Mouse (Mus musculus): ENCODE results near the gene Nipa2.
"Not testable (repeated sequence)": the region's sequence is repeated elsewhere in the genome, so short reads cannot be mapped to it uniquely, and the experiment has no call there.

Nipa2 gene

DNA sequence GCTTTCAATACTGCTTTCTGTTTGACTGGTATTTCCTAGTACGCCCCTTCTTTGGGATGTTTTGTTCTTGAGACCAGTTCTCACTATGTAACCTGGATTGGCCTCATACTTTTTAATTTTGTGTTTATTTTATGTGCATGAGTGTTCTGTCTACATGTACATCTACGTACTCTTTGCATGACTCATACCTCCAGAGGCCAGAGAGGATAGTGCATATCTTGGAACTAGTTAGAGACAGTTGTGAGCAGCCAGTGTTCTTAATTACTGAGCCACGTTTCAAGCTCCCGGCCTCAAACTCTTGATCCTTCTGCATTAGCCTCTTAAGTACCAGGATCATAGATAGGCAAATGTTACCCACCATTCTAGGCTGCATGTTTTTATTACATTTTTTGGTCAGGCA is 23.9 kb downstream of the Nipa2 start:
- DNase-seq (ENCODE audit: low spot score in 2 of 2) = no peak

DNA sequence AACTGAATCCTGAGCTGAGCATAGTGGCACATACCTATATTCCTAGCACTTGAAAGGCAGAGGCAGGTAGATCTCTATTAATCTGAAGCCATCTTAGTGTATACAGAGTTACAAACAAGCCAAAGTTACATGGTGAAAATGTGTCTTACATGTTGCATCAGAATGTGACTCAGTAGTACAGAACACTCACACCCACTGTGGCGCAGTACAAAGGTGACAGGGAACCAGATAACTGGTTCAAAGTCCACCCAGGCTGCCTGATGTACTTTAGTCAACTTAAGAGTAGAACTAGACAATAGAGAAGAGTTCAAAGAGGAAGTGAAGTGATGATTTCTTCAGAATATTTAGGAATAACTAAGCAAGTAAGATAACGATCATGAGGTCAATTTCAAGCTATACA is 27.3 kb downstream of the Nipa2 start:
- no peak for DNase-seq (ENCODE audit: low spot score in 2 of 2)

DNA sequence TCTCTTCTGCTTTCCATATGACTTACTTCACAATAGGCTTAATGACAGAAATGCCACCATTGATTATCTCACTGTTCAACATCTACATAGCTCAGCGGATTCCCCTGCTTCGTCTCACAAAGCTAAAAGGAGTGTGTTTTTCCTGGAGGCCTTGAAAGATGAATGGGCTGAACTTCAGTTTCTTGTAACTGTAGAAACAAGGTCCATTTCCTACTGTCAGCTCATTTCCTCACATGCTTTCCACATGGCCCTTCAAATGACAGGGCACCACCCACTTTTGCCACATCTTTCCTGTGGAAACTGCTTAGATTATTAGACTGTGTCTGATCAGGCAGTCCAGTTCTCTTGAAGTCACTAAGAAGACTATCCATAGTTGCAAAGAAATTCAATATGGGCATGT is 33.6 kb downstream of the Nipa2 start:
- DNase-seq (ENCODE audit: low spot score in 2 of 2) = no peak

DNA sequence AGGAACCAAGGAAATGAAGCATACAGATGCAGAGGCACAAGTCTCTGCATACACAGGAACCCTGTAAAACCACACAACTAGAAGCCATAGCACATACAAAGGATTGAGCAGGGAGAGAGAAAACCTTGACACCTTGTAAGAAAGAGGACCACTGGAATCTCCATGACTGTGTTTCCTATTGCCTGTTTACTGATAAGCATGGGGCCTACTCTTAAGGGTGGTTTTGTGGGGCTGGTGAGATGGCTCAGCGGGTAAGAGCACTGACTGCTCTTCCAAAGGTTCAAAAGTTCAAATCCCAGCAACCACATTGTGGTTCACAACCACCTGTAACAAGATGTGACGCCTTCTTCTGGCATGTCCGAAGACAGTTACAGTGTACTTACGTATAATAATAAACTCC is 35.0 kb downstream of the Nipa2 start:
- no peak for DNase-seq (ENCODE audit: low spot score in 2 of 2)

DNA sequence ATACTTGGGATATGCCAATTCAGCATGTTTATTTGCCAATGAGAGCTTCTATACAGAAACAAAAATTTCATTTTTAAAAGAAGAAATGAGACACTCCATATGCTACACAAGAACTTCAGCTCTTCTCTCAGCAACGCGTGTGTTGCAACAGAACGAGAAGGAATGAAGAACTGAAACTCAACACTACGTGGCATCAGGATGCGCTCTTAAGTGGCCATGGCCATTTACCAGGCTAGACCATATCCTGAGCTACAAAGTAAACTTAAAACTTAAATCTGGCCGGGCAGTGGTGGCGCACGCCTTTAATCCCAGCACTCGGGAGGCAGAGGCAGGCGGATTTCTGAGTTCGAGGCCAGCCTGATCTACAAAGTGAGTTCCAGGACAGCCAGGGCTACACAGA is 43.9 kb downstream of the Nipa2 start:
- not testable (repeated sequence) for DNase-seq (ENCODE audit: low spot score in 2 of 2)

DNA sequence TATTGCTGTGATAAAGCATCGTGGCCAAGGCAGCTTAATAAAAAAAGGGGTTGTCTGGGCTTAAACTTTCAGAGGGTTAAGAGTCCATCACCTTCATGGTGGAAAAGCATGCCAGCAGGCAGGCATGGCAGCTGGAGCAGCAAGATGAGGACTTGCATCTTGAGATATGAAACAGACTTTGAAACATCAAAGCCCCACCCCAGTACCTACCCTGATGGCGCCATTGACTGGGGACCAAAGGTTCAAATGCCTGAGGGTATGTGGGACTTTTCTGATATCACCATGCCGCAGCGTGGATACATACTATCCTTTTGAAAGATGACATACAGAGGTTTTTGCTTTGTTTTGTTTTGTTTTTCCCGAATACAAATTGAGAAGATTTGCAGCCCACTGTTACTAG is 50.2 kb downstream of the Nipa2 start:
- DNase-seq (ENCODE audit: low spot score in 2 of 2) = no peak

DNA sequence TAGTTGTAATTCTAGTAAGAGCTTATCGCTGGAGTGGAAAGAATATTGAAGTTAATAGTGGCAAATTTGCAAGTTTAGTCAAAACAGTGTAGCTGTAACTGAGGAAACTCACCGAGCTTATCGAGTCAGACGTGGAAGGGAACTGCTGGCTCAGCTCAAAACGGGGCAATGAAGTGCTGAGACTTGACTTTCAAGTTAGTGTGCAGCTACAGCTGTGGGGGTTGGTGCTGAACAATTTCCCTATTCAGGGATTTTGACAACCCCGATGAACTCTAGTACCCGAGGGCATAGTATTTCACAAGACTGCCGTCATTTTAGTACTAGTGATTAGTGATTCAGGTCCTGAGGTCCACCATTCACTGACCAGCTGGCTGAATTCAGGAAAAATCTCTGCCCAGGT is 50.9 kb downstream of the Nipa2 start:
- peak; percentile 20 to 25 for DNase-seq (ENCODE audit: low spot score in 2 of 2)

DNA sequence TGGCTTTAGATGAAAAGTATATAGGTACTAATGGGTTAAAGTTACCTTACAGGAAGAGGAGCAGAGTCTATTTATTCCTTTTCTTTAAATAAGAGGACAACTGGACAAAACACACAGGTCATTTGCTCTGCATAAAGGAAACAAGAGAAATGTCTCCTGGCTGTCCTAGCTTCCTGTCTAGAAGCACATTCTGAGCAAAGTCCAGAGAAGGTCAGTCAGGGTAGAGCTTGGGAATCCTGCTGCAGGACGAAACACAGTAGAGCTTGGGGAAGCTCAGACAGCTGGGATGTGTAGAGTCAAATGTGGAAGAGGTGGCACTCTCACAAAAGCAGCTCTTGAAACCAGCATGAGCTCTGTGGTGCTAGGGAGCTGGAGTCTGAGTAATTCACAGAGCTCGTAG is 51.9 kb downstream of the Nipa2 start:
- DNase-seq (ENCODE audit: low spot score in 2 of 2) = no peak

DNA sequence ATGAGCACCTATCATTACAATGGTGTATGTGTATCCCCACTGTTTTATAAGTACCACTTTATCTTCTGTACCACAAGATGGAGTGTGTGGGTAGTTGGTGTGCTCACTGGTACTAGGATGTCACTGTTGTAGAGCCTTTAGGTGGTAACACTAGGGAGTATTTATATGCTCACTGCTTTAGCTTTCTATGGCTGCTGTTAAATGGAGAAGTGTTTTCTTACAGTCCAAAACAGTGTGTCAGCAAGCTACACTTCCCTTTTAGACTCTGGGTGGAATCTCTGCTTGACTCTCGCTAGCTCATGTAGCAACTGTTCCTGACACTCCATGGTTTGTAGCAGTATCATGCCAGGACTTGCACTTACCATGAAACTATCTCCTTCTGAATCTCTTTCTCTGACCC is 52.8 kb downstream of the Nipa2 start:
- no peak for DNase-seq (ENCODE audit: low spot score in 2 of 2)

DNA sequence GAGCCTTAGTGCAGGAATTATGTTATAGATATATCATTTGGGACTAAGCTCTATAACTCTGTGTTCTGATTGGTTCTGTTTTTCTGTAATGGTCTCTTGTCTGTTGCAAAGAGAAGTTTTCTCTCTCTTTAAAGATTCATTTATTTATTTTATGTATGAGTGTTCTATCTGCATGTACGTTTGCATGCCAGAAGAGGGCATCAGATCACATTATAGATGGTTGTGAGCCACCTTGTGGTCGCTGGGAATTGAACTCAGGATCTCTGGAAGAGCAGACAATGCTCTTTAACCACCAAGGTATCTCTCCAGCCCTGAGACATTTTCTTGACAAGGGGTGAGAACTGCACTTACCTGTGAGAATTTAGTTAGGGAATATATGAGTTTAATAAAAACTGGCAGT is 56.8 kb downstream of the Nipa2 start:
- no peak for DNase-seq (ENCODE audit: low spot score in 2 of 2)

DNA sequence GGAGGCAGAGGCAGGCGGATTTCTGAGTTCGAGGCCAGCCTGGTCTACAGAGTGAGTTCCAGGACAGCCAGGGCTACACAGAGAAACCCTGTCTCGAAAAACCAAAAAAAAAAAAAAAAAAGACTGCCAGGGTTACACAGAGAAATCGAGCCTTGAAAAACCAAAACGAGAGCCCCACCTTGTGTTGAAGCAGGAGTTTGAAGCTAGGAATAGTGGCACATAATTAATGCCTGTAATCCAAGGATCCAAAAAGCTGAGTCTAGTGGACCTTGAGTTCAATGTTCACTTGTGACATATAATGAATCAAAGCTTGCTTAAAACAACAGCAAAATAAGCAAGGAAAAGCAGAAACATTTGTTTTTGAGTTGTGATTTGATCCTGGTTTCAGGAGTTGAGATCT is 58.5 kb downstream of the Nipa2 start:
- no peak for DNase-seq (ENCODE audit: low spot score in 2 of 2)

DNA sequence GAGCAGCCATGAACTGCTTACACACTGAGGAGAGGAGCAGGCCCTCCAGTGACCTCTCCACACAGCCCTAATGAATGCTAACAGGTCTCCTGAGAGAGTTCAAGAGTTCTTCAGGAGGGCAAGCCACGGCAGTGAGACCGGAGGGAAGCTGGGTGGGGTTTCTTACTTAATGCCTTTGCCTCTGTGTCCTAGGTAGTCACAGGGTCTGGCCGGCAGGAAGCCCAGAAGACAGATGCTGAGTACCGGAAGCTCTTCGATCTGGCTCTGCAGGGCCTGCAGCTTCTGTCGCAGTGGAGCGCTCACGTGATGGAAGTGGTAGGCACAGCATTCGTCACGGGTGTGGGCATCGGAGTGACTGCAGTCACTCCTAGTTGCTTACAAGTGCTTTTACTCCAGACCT is 70.5 kb downstream of the Nipa2 start:
- no peak for DNase-seq (ENCODE audit: low spot score in 2 of 2)

DNA sequence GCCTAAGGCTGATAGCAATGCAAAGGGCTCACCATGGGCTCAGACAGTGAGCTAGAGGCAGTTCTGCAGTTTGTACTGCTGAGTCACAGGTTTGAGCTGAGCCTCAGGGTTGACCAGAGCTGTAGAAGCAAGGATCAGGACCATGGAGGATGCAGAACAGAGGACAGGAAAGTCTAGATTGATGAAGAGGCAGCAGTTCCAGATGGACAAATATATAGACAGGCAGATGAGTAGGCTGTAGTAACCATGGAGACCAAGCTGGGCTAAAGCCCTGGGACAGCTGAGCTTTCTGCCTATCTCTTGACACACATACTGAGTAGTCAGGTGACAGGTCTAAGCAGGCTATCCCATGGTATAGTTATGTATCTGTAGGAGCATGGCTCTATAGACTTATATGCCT is 71.5 kb downstream of the Nipa2 start:
- DNase-seq (ENCODE audit: low spot score in 2 of 2) = peak in 1 of 2 experiments; percentile 43

DNA sequence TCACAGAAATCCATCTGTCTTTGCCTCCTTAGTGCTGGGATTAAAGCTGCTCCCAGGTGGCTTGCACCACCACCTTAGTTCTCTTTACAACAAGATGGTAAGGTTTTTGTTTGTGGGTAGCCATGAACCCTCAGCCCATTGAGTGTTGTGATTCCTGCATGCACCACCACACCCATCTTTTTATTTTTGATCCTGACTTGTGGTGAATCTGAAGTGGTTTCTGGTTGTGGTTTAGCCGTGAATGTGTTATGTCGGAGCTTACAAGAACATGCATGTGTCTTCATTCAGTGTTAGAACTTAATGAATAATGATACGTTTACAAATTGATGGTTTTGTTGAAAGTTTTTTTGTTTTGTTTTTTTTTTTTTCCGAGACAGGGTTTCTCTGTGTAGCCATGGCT is 72.3 kb downstream of the Nipa2 start:
- no peak for DNase-seq (ENCODE audit: low spot score in 2 of 2)

DNA sequence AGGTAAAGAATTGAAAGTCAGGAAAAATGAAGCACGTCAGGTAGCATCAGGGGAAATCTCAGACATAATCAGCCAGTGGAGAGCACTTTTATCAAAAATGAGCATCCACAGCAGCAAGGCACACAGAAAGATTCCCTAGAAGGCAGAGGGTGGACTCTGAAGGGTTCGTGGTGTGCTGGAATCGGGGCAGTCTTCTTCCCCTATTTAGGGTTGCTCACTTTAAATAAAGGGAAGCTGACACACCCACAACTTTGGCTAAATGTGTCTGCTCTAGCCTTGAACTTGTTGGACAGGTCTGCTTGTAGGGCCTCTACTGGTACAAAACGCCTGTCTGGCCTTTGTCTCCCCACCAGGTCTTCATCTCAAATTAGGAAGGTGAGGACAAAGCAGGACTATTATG is 73.7 kb downstream of the Nipa2 start:
- DNase-seq (ENCODE audit: low spot score in 2 of 2) = no peak
